Mouse (Mus musculus) central nervous system, embryonic 14 days (tissue): Measurements from ENCODE around the gene 4930469K13Rik. TPM values are rescaled to one million over a fixed set of nuclear protein-coding genes. Genes with fewer than 3 reads are reported as not detected.

ENCODE experiments used
- polyA plus RNA-seq: library from polyadenylated mRNA; depleted of rRNA; stranded (reverse); fragments of >200 nt; gene quantifications from 2 replicates; pipeline ENCODE4 v1.2.3, GENCODE M21; 2012; rRNA removed

4930469K13Rik gene
- polyA plus RNA-seq: 0.16 and 0.77 TPM in 2 replicates

GRCm38 (mm10) chr11:34098422-34098821, at the start of gene 4930469K13Rik:
4930469K13Rik (minus strand) TSS chr11:34098554.

GRCm38 (mm10) chr11:34046767-34047541, 51.4 kb downstream of the 4930469K13Rik start, which contains the start of gene Lcp2:
Lcp2 (plus strand) TSS chr11:34046920.

GRCm38 (mm10) chr11:33992938-33993337, 105.4 kb downstream of the 4930469K13Rik start, which contains the start of gene Kcnip1:
Kcnip1 (minus strand) TSS chr11:33993152.

GRCm38 (mm10) chr11:33962688-33963407, 135.5 kb downstream of the 4930469K13Rik start, which contains the start of gene Kcnmb1:
Kcnmb1 (plus strand) TSS chr11:33963013.

Other genes with a start within 250 kb of the 4930469K13Rik start
- gene Kcnmb1, start 135.5 kb downstream of the 4930469K13Rik start, polyA plus RNA-seq: 0.11 and 0.13 TPM in 2 replicates
- 42.8 and 43.8 TPM in 2 replicates for gene Kcnip1, start 105.4 kb downstream of the 4930469K13Rik start, polyA plus RNA-seq
- gene Lcp2, start 51.6 kb downstream of the 4930469K13Rik start, polyA plus RNA-seq: 2.7 TPM in 2 replicates
- 0.08 TPM in 1 of 2 replicates, not detected in the other for gene Foxi1, start 109.5 kb upstream of the 4930469K13Rik start, polyA plus RNA-seq
- gene Fam196b, start 216.3 kb upstream of the 4930469K13Rik start, polyA plus RNA-seq: 5.3 and 6.2 TPM in 2 replicates